Mouse (Mus musculus): ENCODE results near the gene Mpig6b. TPM values are rescaled to one million over a fixed set of nuclear protein-coding genes. Genes with fewer than 3 reads are reported as not detected.

The Mpig6b gene
- polyA plus RNA-seq, 2 experiments: 2.3 to 4.0 TPM

DNA sequence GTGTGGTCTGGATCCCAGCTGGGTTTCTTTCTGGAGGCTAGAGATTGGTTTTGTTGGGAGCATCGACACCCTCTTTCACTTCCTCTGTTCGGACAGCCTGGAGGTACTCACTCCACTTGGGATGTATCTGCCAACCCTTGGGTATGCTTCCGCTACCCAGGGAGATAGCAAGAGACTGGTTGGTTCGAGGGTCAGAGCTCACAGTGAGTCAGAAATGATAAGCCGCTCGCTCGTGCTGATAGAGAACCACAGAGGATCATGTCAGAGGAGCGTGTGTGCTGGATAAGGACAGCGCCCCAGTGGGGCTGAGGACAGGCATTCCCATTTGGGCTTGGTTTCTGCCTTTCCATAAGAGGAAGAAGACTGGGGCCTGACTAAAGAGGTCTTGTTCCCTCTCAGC lies 13.8 kb upstream of the Mpig6b start:
- TF ChIP-seq EP300 (IDR thresholded peaks at IDR 0.05; ENCODE audit: low read depth) (peak; percentile 77), CTCF (IDR thresholded peaks at IDR 0.05; ENCODE audit: low read depth) (peak; percentile 70)
- Histone ChIP-seq H3K27ac (peak overlapping the region; percentile 69), H3K4me3 (ENCODE audit: insufficient read depth in 1 of 2, low read depth in 2 of 2, low read length in 2 of 2) (peak overlapping the region; percentile 36 to 41), H3K4me2 (ENCODE audit: low read depth) (peak overlapping the region; percentile 66), H3K36me3 (replicated peaks; ENCODE audit: control insufficient read depth, insufficient read depth, low read depth) (no peaks in the 10 kb centered on the region), H3K9ac (replicated peaks) (peak overlapping the region; percentile 45), H3K27me3 (ENCODE audit: control insufficient read depth, insufficient read depth, low read length) (no peaks in the 10 kb centered on the region), H3K9me3 (ENCODE audit: control insufficient read depth, low read length) (no peaks in the 10 kb centered on the region), H3K4me1 (replicated peaks; ENCODE audit: control insufficient read depth in 2 of 2, insufficient read depth in 2 of 2, low read length in 1 of 2) (peaks cover 12 to 24% of the 10 kb centered on the region in 2 experiments)
- ATAC-seq (ENCODE audit: insufficient read depth) (peak; percentile 97), DNase-seq (ENCODE audit: low read depth in 3 of 3, low spot score in 3 of 3) (peak; percentile 75 to 78 (median 78))
- 5% methylated on average over 9 of the region's 9 CpGs for WGBS (ENCODE audit: insufficient replicate concordance)

DNA sequence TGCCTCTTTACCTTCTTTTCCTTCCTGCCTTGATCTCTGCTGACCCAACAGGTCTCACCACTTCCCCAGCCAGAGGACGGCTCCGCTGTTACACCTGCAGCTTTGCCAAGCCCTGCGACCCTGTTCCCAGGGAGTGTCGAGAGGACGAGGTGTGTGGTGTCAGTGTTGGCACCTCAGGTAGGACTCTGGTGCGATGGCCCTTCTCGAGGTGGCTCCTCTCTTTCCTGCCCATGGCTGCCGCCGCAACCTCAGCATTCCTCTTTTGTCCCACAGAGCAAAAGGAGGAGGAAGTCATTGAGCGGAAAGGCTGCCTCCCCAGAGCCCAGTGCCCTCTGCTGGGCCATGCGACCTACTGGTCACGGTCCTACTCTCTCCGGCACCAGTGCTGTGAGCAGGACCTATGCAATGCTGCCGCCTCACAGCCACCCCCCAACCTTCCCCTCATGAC lies 11.8 kb upstream of the Mpig6b start, which contains the start of gene Ly6g6d:
Gene Ly6g6d, minus strand, starts transcription at position 280 of the 448 bp plus-strand sequence.
- Histone ChIP-seq H3K4me1 (replicated peaks; ENCODE audit: control insufficient read depth in 2 of 2, insufficient read depth in 2 of 2, low read length in 1 of 2) (peaks cover 12 to 24% of the 10 kb centered on the region in 2 experiments), H3K36me3 (replicated peaks; ENCODE audit: control insufficient read depth, insufficient read depth, low read depth) (no peaks in the 10 kb centered on the region), H3K27me3 (ENCODE audit: control insufficient read depth, insufficient read depth, low read length) (no peaks in the 10 kb centered on the region), H3K27ac (no peak within 1 kb of the TSS), H3K9ac (replicated peaks) (no peak within 1 kb of the TSS), H3K4me2 (ENCODE audit: low read depth) (no peak within 1 kb of the TSS), H3K4me3 (ENCODE audit: insufficient read depth in 1 of 2, low read depth in 2 of 2, low read length in 2 of 2) (no peak within 1 kb of the TSS), H3K9me3 (ENCODE audit: control insufficient read depth, low read length) (no peaks in the 10 kb centered on the region)
- ATAC-seq (ENCODE audit: insufficient read depth) (no peak), DNase-seq (ENCODE audit: low read depth in 3 of 3, low spot score in 3 of 3) (no peak)
- WGBS (ENCODE audit: insufficient replicate concordance): 17% methylated on average over 14 of the region's 14 CpGs
- TF ChIP-seq EP300 (IDR thresholded peaks at IDR 0.05; ENCODE audit: low read depth) (no peak), CTCF (IDR thresholded peaks at IDR 0.05; ENCODE audit: low read depth) (peak; percentile 55)

DNA sequence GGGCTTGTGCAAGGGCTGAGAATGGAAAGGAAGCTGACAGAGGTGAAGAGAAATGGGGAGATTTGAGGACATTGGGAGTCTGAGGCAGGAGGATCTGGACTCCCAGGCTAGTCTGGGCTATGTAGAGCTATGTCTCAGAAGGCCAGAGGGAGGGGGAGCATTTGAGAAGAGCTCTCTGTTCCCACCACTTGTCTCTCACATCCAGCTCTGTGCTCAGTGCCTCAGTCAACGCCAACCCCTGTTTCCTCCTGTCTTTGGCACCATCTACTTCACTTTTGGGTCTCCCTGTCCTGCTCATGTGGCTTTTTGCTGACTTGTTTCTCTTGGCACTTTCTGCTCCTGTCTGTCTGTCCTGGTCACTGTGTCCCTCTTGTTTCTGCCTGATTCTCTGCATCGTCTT lies 11.3 kb upstream of the Mpig6b start:
- H3K36me3 ChIP-seq (replicated peaks; ENCODE audit: control insufficient read depth, insufficient read depth, low read depth): no peaks in the 10 kb centered on the region
- no peak overlapping the region for H3K9ac ChIP-seq (replicated peaks)
- no peak overlapping the region for H3K27ac ChIP-seq
- TF ChIP-seq CTCF (IDR thresholded peaks at IDR 0.05; ENCODE audit: low read depth) (no peak), EP300 (IDR thresholded peaks at IDR 0.05; ENCODE audit: low read depth) (no peak)
- no peak for DNase-seq (ENCODE audit: low read depth in 3 of 3, low spot score in 3 of 3)
- H3K4me3 ChIP-seq (ENCODE audit: insufficient read depth in 1 of 2, low read depth in 2 of 2, low read length in 2 of 2): no peak overlapping the region
- H3K9me3 ChIP-seq (ENCODE audit: control insufficient read depth, low read length): no peaks in the 10 kb centered on the region
- no peak overlapping the region for H3K4me2 ChIP-seq (ENCODE audit: low read depth)
- ATAC-seq (ENCODE audit: insufficient read depth): no peak
- 28% methylated on average over 2 of the region's 2 CpGs for WGBS (ENCODE audit: insufficient replicate concordance)
- H3K27me3 ChIP-seq (ENCODE audit: control insufficient read depth, insufficient read depth, low read length): no peaks in the 10 kb centered on the region
- H3K4me1 ChIP-seq (replicated peaks; ENCODE audit: control insufficient read depth in 2 of 2, insufficient read depth in 2 of 2, low read length in 1 of 2): peaks cover 12 to 24% of the 10 kb centered on the region in 2 experiments

DNA sequence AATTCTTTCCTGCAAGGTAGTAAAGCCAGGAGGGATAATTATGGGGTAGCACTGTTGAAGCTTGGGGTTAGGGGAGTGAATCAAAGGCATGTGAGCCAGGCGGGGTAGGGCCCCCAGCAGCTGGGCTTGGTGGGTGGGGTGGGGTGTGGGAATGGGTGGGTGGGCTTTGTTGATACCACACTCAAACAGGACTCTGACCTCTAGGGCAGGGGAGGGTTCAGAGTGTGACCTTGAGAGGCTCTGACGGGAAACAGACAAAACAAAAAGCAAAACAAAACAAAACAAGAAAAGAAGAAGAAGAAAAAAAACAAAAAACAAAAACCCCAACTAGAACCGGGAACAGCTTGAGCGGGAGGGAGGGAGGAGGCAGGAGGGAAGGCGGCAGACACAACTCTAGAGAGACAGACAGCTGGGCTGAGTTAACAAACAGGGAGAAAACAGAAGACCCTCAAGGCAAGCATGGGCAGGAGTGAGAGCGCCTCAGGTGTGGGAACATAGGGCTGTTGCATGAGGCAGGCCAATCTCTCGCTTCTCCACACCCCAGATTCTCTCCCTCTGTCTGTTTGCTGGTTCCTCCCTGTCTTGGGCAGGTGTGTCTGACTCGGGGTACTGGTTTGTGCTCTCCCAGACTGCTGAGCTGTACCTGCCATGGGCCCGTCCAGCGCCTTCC lies 10.7 kb upstream of the Mpig6b start, which contains the start of gene Ly6g6e:
Gene Ly6g6e, plus strand, starts transcription at position 396 of the 670 bp plus-strand sequence.
- Histone ChIP-seq H3K4me2 (ENCODE audit: low read depth) (no peak within 1 kb of the TSS), H3K9ac (replicated peaks) (no peak within 1 kb of the TSS), H3K9me3 (ENCODE audit: control insufficient read depth, low read length) (no peaks in the 10 kb centered on the region), H3K4me3 (ENCODE audit: insufficient read depth in 1 of 2, low read depth in 2 of 2, low read length in 2 of 2) (no peak within 1 kb of the TSS), H3K27ac (no peak within 1 kb of the TSS), H3K27me3 (ENCODE audit: control insufficient read depth, insufficient read depth, low read length) (no peaks in the 10 kb centered on the region), H3K4me1 (replicated peaks; ENCODE audit: control insufficient read depth in 2 of 2, insufficient read depth in 2 of 2, low read length in 1 of 2) (peaks cover 12 to 24% of the 10 kb centered on the region in 2 experiments), H3K36me3 (replicated peaks; ENCODE audit: control insufficient read depth, insufficient read depth, low read depth) (no peaks in the 10 kb centered on the region)
- ATAC-seq (ENCODE audit: insufficient read depth) (no peak), DNase-seq (ENCODE audit: low read depth in 3 of 3, low spot score in 3 of 3) (no peak)
- WGBS (ENCODE audit: insufficient replicate concordance): 46% methylated on average over 10 of the region's 10 CpGs
- TF ChIP-seq CTCF (IDR thresholded peaks at IDR 0.05; ENCODE audit: low read depth): no peak
- TF ChIP-seq EP300 (IDR thresholded peaks at IDR 0.05; ENCODE audit: low read depth): no peak

DNA sequence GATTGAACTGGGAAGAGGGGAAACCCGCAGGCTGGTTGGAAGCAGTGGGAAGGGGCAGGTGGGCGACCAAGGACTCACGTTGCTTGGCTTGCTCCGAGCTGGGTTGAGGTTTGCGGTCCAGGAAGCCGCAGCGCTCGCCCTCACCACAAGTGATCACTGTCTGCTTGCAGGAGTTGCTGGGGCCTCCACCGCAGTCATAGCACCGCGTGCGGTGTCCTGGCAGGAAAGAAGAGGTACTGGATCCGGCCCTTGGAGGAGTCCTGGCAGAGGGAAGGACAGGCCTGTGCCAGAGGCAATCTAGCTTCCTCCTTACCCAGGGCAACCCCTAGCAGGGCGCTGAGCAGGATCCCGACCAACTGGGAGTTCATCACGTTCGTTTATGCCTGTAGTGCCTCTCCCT lies 8.1 kb upstream of the Mpig6b start:
- 12% methylated on average over 17 of the region's 17 CpGs for WGBS (ENCODE audit: insufficient replicate concordance)
- TF ChIP-seq CTCF (IDR thresholded peaks at IDR 0.05; ENCODE audit: low read depth) (no peak), EP300 (IDR thresholded peaks at IDR 0.05; ENCODE audit: low read depth) (no peak)
- Histone ChIP-seq H3K4me1 (replicated peaks; ENCODE audit: control insufficient read depth in 2 of 2, insufficient read depth in 2 of 2, low read length in 1 of 2) (peaks cover 0 to 3% of the 10 kb centered on the region in 2 experiments; a peak in 3 of 4 replicates), H3K4me3 (ENCODE audit: insufficient read depth in 1 of 2, low read depth in 2 of 2, low read length in 2 of 2) (no peak overlapping the region), H3K36me3 (replicated peaks; ENCODE audit: control insufficient read depth, insufficient read depth, low read depth) (no peaks in the 10 kb centered on the region), H3K9ac (replicated peaks) (no peak overlapping the region), H3K4me2 (ENCODE audit: low read depth) (no peak overlapping the region), H3K27me3 (ENCODE audit: control insufficient read depth, insufficient read depth, low read length) (no peaks in the 10 kb centered on the region), H3K27ac (no peak overlapping the region), H3K9me3 (ENCODE audit: control insufficient read depth, low read length) (no peaks in the 10 kb centered on the region)
- no peak for ATAC-seq (ENCODE audit: insufficient read depth)
- DNase-seq (ENCODE audit: low read depth in 3 of 3, low spot score in 3 of 3): no peak
